In genomic region chr9:31279306-31279705, GRCm38 (mm10) we compare ENCODE assay signal across 8 mouse cellular contexts. TPM values are rescaled to one million over a fixed set of nuclear protein-coding genes. Genes with fewer than 3 reads are reported as not detected.
DNase-seq lines count a peak whose midpoint lies in the region; ATAC-seq and TF ChIP-seq lines count a peak whose summit lies in the region.

No protein-coding gene starts in this region.

- H3K79me2 ChIP-seq in MEL (ENCODE audit: control insufficient read depth, insufficient read depth, low read length, poor library complexity): peaks cover 12% of the 10 kb centered on the region

- no peak for ATAC-seq in heart, embryonic 14.5 days (ENCODE audit: insufficient number of reproducible peaks, insufficient read depth, low FRiP score, low read depth)
- no peak for ATAC-seq in forebrain, embryonic 15.5 days (replicated peaks)
- no peak for ATAC-seq in liver, embryonic 16.5 days (ENCODE audit: low read depth)

- TF ChIP-seq RAD21 in MEL (IDR thresholded peaks at IDR 0.05; ENCODE audit: low read depth, low read length): no peak

- H3K4me1 ChIP-seq in heart, embryonic 14.5 days (ENCODE audit: control insufficient read depth in 2 of 2, insufficient read depth in 2 of 2, low read length in 2 of 2): peaks cover 3 to 15% of the 10 kb centered on the region in 2 experiments; a peak in 3 of 4 replicates
- peaks cover 9 to 23% of the 10 kb centered on the region in 2 experiments for H3K4me1 ChIP-seq in MEL (ENCODE audit: control insufficient read depth in 1 of 2, insufficient read depth in 2 of 2, low read length in 2 of 2)
- peaks cover 30% of the 10 kb centered on the region for H3K4me1 ChIP-seq in forebrain, embryonic 15.5 days
- peaks cover 46% of the 10 kb centered on the region for H3K4me1 ChIP-seq in liver, embryonic 16.5 days (ENCODE audit: control insufficient read depth, low read depth, low read length)

- no peak for TF ChIP-seq POLR2A in MEL (IDR thresholded peaks at IDR 0.05; ENCODE audit: control insufficient read depth in 1 of 2, insufficient read depth in 1 of 2, low read depth in 1 of 2, low read length in 2 of 2, poor library complexity in 1 of 2)

- peak overlapping the region; percentile 95 to 100 for H3K27ac ChIP-seq in heart, embryonic 14.5 days (replicated peaks in 1 of 2; ENCODE audit: control insufficient read depth in 1 of 2, insufficient read depth in 1 of 2, low read depth in 2 of 2, low read length in 2 of 2)
- peak overlapping the region; percentile 94 for H3K27ac ChIP-seq in MEL (ENCODE audit: control insufficient read depth, low read depth, low read length)
- peak overlapping the region; percentile 100 for H3K27ac ChIP-seq in forebrain, embryonic 15.5 days (replicated peaks)
- H3K27ac ChIP-seq in liver, embryonic 16.5 days (ENCODE audit: low read length): peak overlapping the region; percentile 95

- H3K9ac ChIP-seq in heart, embryonic 14.5 days (ENCODE audit: low read length): peak overlapping the region; percentile 91
- peak overlapping the region; percentile 94 for H3K9ac ChIP-seq in MEL (ENCODE audit: control insufficient read depth, low read depth, low read length, poor library complexity, severe bottlenecking)
- peak overlapping the region; percentile 100 for H3K9ac ChIP-seq in forebrain, embryonic 15.5 days (replicated peaks)
- H3K9ac ChIP-seq in liver, embryonic 16.5 days (ENCODE audit: low read depth, low read length): peak overlapping the region; percentile 94

- WGBS in heart, embryonic 14.5 days: 69% methylated on average over 2 of the region's 2 CpGs
- WGBS in forebrain, embryonic 15.5 days: 55% methylated on average over 2 of the region's 2 CpGs
- WGBS in liver, embryonic 16.5 days (ENCODE audit: insufficient replicate concordance): 47% methylated on average over 2 of the region's 2 CpGs

- TF ChIP-seq EP300 in MEL (IDR thresholded peaks at IDR 0.05; ENCODE audit: low read depth in 1 of 2, low read length in 2 of 2): no peak

- H3K27me3 ChIP-seq in heart, embryonic 14.5 days (ENCODE audit: control insufficient read depth, insufficient read depth, low read length): no peaks in the 10 kb centered on the region
- no peaks in the 10 kb centered on the region for H3K27me3 ChIP-seq in MEL (ENCODE audit: control insufficient read depth in 1 of 2, insufficient read depth in 2 of 2, low read length in 2 of 2)
- H3K27me3 ChIP-seq in forebrain, embryonic 15.5 days: no peaks in the 10 kb centered on the region
- no peaks in the 10 kb centered on the region for H3K27me3 ChIP-seq in liver, embryonic 16.5 days (ENCODE audit: control insufficient read depth, insufficient read depth, low read depth, low read length)

- peak overlapping the region; percentile 79 for H3K4me2 ChIP-seq in heart, embryonic 14.5 days (ENCODE audit: low read length)
- peak overlapping the region; percentile 81 for H3K4me2 ChIP-seq in forebrain, embryonic 15.5 days (replicated peaks)
- peak overlapping the region; percentile 80 for H3K4me2 ChIP-seq in liver, embryonic 16.5 days (ENCODE audit: low read depth, low read length)

- no peak for DNase-seq in heart, adult 18-20 months
- no peak for DNase-seq in MEL (ENCODE audit: low read depth, low spot score)
- DNase-seq in gastrocnemius, adult 8-10 months (ENCODE audit: low spot score in 2 of 2): no peak
- no peak for DNase-seq in cerebellum, adult 11 months
- DNase-seq in thymus, postnatal 14 days: no peak

- peak overlapping the region; percentile 70 to 90; a peak in 3 of 4 replicates for H3K4me3 ChIP-seq in heart, embryonic 14.5 days (ENCODE audit: control insufficient read depth in 1 of 2, insufficient read depth in 1 of 2, low read depth in 1 of 2, low read length in 2 of 2)
- H3K4me3 ChIP-seq in MEL (ENCODE audit: control insufficient read depth in 1 of 2, insufficient read depth in 1 of 2, low read depth in 2 of 2, low read length in 2 of 2): peak overlapping the region; percentile 75 to 79
- peak overlapping the region; percentile 96 for H3K4me3 ChIP-seq in forebrain, embryonic 15.5 days
- peak overlapping the region; percentile 88 for H3K4me3 ChIP-seq in liver, embryonic 16.5 days (ENCODE audit: low read depth, low read length)

- no peaks in the 10 kb centered on the region for H3K36me3 ChIP-seq in heart, embryonic 14.5 days (ENCODE audit: control insufficient read depth, insufficient read depth, low read length)
- peaks cover 0 to 23% of the 10 kb centered on the region in 2 experiments; a peak in 2 of 4 replicates for H3K36me3 ChIP-seq in MEL (ENCODE audit: control insufficient read depth in 1 of 2, insufficient read depth in 2 of 2, low read length in 2 of 2)
- no peaks in the 10 kb centered on the region for H3K36me3 ChIP-seq in forebrain, embryonic 15.5 days
- no peaks in the 10 kb centered on the region for H3K36me3 ChIP-seq in liver, embryonic 16.5 days (ENCODE audit: control insufficient read depth, insufficient read depth)

- H3K9me3 ChIP-seq in heart, embryonic 14.5 days (ENCODE audit: control insufficient read depth, low read length): no peaks in the 10 kb centered on the region
- H3K9me3 ChIP-seq in MEL (replicated peaks; ENCODE audit: insufficient read depth, low read length): no peaks in the 10 kb centered on the region
- no peaks in the 10 kb centered on the region for H3K9me3 ChIP-seq in forebrain, embryonic 15.5 days
- H3K9me3 ChIP-seq in liver, embryonic 16.5 days (replicated peaks; ENCODE audit: control insufficient read depth, low read length): no peaks in the 10 kb centered on the region

- TF ChIP-seq CTCF in MEL (IDR thresholded peaks at IDR 0.05 in 2 of 3, conservative IDR thresholded peaks at IDR 0.05 in 1 of 3; ENCODE audit: control insufficient read depth in 1 of 3, insufficient read depth in 1 of 3, low read depth in 2 of 3, low read length in 3 of 3, poor library complexity in 1 of 3, severe bottlenecking in 1 of 3): no peak

TF ChIP-seq in MEL, 35 proteins besides CTCF, POLR2A, EP300 and RAD21:
- TF ChIP-seq CHD1 (IDR thresholded peaks at IDR 0.05; ENCODE audit: low read depth, low read length): 0 out of 2 replicates have a peak, but pooled peaks have one; percentile 68
- 0 out of 2 replicates have a peak, but pooled peaks have one; percentile 1 for TF ChIP-seq E2F4 (IDR thresholded peaks at IDR 0.05; ENCODE audit: borderline replicate concordance, low read depth, low read length)
- no peak for TF ChIP-seq MAX (IDR thresholded peaks at IDR 0.05; ENCODE audit: low read length)
- 0 out of 2 replicates have a peak, but pooled peaks have one; percentile 26 for TF ChIP-seq SIN3A (IDR thresholded peaks at IDR 0.05; ENCODE audit: low read length)
- TF ChIP-seq SMC3 (IDR thresholded peaks at IDR 0.05; ENCODE audit: low read depth, low read length): no peak
- TF ChIP-seq GABPA (IDR thresholded peaks at IDR 0.05; ENCODE audit: low read depth, low read length): no peak
- TF ChIP-seq MYC (IDR thresholded peaks at IDR 0.05; ENCODE audit: low read depth, low read length): no peak

RNA-seq across cellular contexts. Expression of gene Prdm10, which starts 1.0 kb away (rescaled TPM):
- 3.7 and 4.2 TPM in 2 replicates for polyA plus RNA-seq in heart, embryonic 14.5 days (2014; fragmentation: Nextera tagmentation; extraction: Ambion mirVana)
- total RNA-seq in heart, adult 18-20 months (2021): 1 to 10 TPM; 4.2 to 5.0 TPM
- 3.4 and 4.9 TPM in 2 replicates for total RNA-seq in MEL (2012; rRNA removed)
- polyA plus RNA-seq in MEL (2012; ENCODE audit: insufficient read depth in 1 of 2, insufficient read length in 2 of 2, low read depth in 1 of 2, low replicate concordance in 2 of 2, missing spikeins in 1 of 2): 1 to 10 TPM in 1 of 2 experiments, not detected in 1; 8.7 TPM
- polyA plus RNA-seq in forebrain, embryonic 15.5 days (2015; fragmentation: Nextera tagmentation; extraction: Ambion mirVana): 10.2 and 10.4 TPM in 2 replicates
- 2.9 and 3.1 TPM in 2 replicates for polyA plus RNA-seq in liver, embryonic 16.5 days (2015; fragmentation: Nextera tagmentation; extraction: Ambion mirVana)
- 1 to 10 TPM; 3.7 to 5.1 (median 3.7) TPM for total RNA-seq in gastrocnemius, adult 8-10 months (2022)
